Mouse (Mus musculus) stomach, postnatal 0 days (tissue): ENCODE data around the gene Adgrf1.

Experiments used
- CTCF ChIP-seq: IDR thresholded peaks from 2 replicates; pipeline ENCODE4 v1.5.1; 2016; ENCODE audit warnings: antibody characterized with exemption, low read depth, mild to moderate bottlenecking, moderate library complexity
- EP300 ChIP-seq: optimal IDR thresholded peaks from 2 replicates; pipeline ENCODE3; 2016; ENCODE audit warnings: antibody characterized with exemption

DNA sequence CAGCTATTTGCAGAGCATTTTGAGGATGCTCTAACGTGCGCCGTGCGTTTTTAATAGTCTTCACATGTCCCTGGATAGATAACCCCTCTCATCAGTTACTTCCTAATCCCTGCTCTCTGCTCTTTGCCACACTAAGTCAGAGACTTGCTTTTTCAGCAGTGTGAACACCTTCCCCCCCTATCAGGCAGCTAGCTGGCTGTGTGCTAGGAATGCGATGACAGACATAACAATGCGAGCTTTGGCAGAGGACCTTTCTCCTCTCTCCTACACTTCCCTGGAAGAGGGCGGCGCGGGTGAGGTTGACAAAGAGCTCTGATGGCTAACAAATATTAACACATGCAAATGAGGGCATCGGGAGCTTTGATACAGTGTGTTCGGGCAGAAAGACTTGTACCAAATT lies 92.2 kb downstream of the Adgrf1 start:
- TF ChIP-seq CTCF (no peak), EP300 (no peak)
